Mouse (Mus musculus): ENCODE results near the gene Rnf220.

Rnf220 gene

DNA sequence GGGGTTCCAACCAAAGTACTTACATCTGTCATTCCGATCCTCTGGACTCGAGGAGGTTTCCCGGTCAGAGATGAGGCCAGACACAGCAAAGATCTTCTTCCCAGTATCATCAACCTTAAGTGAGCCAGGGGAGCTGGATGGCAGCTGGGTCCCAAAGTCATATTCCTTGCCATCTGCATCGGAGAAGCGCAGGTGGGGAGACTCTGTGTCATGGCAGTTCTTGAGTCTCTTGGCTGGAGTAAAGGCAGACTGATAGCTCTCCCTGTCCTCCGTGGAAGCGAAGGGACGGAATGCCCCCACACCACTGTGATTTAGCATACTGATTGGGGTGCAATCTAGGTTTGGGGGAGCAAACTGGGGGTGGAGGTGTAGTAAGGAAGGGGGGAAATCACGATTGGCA lies 7.3 kb downstream of the Rnf220 start:
- no peak for DNase-seq (ENCODE audit: low spot score)

DNA sequence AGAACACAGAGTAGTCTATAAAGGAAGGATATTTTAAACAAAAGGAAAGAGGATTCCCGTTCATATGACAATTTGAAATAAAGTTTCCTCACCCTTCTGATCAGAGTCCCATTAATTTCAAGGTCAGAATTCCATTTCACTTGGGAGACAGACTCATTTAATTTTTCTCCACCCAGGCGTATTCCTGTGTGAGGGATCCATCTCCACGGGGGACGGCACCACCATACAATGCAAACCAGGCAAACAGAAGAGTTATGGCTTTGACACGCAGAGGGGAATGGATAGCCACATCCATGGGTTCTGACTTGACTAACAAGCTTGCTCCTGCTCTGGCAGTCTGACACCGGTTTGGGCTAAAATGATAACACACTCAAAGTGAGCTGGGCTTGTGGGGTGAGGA lies 9.4 kb downstream of the Rnf220 start:
- DNase-seq (ENCODE audit: low spot score), result no peak

GRCm38 (mm10) chr4:117486188-117486587 lies 10.7 kb downstream of the Rnf220 start:
- DNase-seq (ENCODE audit: low spot score), result no peak

- no peak for DNase-seq (ENCODE audit: low spot score)
Observed at GRCm38 (mm10) chr4:117485045-117485780, 11.6 kb downstream of the Rnf220 start.

DNA sequence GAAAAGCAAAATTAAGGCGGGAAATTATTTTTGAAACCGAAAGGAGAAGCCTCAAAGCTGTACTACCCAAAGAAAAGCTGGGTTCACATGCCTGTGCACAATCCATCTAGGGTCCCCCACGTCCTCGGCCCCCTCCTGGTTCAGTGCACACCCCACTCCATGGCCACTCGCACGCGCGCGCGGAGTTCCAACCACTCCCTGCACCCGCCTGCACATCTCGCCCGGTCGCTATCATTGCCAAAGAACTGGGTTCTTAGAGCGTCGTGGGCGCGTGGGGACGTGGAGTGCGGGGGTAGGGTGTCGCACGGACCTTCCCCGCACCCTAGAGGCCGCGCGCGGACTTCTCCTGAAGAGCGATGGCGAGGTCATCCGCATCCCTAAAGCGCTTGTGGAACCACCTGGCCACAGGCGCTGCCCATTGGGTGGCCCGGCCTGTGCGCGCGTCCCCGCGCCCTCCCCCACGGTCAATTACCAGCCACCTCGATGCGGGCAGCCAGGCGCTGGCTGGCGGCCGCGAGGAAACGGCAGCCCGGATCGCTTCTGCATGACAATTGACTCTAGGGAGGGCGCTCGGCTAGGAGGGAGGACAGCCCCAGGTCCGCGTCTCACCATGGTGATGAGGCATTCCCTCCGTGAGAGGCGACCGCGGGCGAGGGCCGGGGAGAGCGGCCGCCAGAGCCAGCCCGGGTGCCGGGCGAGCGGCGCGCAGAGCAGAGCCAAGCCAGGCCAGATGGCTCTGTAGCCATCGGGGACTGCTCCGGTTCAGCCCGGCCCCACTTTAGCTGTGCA lies 12.4 kb downstream of the Rnf220 start:
- peak; percentile 43 for DNase-seq (ENCODE audit: low spot score)

DNA sequence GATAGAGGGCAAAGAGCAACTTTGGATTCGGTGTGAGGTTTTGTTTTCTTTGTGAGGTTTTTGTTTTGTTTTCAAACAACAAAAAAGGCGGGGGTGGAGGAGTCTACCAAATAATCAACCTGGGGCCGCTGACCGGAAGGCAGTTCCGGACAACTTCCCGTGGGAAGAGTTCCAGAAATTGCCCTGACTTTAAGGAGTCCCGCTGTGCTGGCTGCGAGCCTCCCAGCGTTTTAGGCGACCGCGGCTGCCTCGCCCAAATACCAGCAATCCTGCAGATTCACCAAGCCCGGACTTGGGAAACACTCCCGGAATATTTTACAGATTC lies 13.0 kb downstream of the Rnf220 start:
- DNase-seq (ENCODE audit: low spot score), result peak; percentile 18

DNA sequence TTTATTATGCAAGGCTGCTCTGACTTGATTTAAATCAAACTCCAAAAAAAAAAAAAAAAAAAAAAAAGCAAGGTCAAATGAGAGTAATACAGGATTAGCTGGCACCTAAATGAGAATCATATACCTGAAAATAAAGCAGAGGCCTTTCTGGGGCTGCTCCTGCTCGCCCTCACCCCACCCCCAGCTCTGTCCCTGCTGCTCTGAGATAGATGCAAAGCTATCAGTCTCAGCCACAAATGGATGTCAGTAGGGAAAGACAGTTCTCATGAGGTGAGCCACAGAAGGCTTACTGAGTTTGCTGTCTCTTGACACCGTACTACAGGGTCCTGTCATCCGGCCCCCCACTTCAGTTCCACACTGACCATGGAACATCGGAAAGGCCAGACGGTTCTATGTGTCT lies 14.7 kb downstream of the Rnf220 start:
- no peak for DNase-seq (ENCODE audit: low spot score)

DNA sequence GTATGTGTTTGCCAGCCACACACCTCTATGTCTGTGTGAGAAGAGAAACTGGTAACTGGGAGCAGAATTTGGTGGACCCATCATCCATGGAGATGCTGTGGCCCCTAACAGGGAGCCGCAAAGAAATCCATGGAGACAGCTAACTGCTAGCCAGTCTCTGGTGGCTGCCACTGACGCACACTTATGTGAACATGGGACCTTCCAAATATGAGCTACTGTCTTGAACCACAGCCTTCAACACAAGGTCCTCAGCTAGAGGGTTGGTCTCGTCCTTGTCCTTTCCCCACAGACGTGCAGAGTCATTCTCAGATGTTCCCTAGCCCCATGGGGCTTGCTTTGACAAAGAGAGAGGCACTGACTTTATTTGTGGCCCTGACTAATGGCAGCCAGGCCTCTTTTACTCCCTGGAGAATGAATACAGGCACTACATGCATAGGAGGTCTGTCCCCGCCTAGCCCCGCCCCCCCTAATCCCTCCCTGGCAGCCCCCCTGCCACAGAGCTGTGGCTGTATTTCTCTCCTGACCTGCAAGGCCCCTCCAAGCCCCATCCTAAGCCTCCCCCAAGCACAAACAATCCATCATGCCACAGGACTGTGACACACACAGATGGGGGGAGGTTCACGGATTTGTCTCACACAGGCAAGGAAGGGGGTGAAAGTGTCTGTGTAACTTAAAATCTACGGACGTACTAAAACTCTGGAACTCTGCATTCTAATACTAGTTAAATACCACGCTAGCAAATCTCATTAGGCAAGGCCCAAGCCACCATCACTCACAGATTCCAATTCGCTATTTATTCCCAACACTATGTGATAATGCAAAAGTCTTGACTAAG lies 16.0 kb downstream of the Rnf220 start:
- peak; percentile 40 for DNase-seq (ENCODE audit: low spot score)

DNA sequence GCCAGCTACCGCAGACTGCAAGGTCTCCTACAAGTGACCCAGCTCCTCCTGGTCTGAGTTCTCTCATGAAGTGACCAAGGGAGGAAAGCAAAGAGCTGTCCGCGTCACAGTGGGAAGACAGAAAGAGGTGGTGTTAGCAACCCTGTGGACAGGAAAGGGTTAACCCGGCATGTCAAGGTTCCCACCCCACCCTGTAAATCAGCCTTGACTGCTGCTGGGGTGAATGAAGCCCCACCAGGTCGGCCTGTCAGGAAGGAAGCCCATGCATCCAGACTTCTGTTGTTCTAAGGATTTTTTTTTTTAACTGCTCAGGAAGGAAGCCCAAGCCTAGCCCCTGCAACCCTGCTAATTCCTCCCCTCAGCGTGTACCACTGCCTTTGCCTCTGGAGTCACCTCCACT lies 16.9 kb downstream of the Rnf220 start:
- peak; percentile 36 for DNase-seq (ENCODE audit: low spot score)

GRCm38 (mm10) chr4:117478101-117478673 lies 18.7 kb downstream of the Rnf220 start:
- no peak for DNase-seq (ENCODE audit: low spot score)

DNA sequence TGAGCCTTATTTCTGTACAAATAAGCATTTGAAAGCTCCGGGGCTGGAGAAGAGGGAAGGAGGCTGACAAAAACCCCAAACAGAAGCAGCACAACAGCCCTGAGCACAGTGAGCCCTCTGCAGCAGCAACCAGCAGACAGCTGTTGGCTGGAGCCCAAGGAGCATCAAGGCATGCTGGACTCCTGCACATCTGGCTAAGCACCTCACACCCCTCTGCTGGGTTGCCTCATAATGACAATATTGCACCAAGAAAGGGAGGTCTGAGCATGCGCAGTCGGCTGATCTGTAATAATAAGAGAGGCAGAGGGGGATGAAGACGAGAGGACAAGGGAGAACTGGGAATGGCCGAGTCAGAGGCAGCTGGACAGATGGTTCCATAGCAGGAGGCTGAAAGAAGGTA lies 19.5 kb downstream of the Rnf220 start:
- DNase-seq (ENCODE audit: low spot score), result no peak

DNA sequence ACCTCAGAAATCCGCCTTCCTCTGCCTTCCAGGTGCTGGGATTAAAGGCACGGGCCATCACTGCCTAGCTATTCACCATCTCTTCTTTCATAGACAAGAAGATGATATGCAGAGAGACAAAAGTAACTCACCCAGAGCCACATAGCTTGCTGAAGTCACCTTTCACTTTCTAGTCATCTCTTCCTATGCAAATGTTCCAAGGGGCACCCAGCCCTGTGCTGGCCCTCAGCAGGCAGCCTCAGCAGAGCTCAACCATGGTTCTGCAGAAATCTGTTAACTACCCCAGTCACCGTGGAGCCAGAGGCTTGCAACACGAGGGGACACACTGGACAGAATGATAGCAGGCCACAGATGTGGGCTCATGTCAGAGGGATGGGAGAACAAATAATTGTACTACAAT lies 20.1 kb downstream of the Rnf220 start:
- DNase-seq (ENCODE audit: low spot score), result no peak

DNA sequence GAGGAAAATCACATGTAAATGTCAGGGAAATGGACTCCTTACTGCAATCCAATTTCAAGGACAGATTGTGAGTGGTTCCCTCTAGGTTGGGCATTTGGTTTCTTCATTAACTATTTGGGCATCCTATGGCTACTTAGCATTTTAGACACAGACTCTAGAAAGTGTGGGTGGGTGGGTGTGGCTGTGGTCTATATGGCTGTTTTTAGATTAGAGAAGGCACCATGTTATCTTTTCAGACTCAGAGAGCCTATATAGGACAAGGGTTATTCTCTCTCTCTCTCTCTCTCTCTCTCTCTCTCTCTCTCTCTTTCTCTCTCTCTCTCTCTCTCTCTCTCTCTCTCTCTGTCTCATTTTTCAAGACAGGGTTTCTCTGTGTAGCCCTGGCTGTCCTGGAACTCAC lies 20.5 kb downstream of the Rnf220 start:
- DNase-seq (ENCODE audit: low spot score), result no peak

- DNase-seq (ENCODE audit: low spot score), result no peak
Observed at GRCm38 (mm10) chr4:117473985-117474354, 22.9 kb downstream of the Rnf220 start.

- no peak for DNase-seq (ENCODE audit: low spot score)
Observed at GRCm38 (mm10) chr4:117473291-117473984, 23.4 kb downstream of the Rnf220 start.

DNA sequence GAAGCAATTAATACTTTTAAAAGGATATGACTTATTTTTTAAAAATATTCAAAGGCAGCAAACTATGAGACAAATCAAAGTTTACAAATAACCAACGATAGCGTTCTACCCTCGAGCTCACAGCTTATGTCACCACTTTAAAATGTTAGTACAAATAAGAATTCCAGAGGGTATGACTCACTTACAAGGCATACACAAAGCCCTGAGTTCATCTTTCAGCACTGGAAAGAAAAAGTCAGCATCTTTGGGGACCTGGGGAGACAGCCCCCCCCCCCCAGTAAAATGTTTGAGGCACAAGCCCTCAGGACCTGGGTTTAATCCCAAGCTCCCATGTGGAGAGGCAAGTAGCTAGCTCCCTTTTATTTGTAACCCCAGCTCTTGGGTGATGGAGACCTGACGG lies 27.4 kb downstream of the Rnf220 start:
- no peak for DNase-seq (ENCODE audit: low spot score)

- DNase-seq (ENCODE audit: low spot score), result no peak
Observed at GRCm38 (mm10) chr4:117467936-117468335, 28.9 kb downstream of the Rnf220 start.

DNA sequence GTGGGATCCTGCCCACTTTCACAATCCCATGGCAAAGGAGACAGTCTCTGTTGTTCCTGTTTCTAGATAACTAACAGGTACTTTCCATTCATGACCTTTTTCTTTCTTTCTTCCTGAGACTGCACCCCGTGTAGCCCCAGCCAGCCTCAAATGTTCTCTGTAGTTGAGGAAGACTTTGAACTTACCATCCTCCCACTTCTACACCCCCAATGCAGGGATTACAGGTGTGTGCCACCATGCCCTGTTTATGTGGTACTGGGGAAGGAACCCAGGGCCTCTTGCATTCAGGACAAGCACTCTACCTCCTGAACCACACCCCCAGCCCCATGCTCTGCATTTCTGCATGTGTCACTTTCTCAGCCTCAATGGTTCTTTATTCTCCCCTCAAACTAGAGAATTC lies 47.7 kb downstream of the Rnf220 start:
- no peak for DNase-seq (ENCODE audit: low spot score)

DNA sequence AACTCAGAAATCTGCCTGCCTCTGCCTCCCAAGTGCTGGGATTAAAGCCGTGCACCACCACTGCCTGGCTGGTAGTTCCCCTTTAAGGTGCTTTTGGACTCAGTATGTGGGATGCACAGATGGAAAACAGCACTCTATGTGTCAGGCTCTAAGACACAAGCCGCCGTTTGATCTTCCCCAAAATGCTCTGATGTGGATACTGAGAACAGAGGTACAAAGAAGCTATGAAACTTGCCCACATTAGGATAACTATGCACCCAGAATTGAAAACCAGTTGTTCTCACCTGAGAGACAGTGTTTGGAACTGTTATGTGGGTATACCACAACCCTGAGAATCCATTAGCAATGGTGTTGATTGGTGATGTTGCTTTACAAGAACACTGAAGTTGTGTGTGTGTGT lies 48.9 kb downstream of the Rnf220 start:
- DNase-seq (ENCODE audit: low spot score), result no peak

GRCm38 (mm10) chr4:117445516-117446207 lies 51.2 kb downstream of the Rnf220 start:
- DNase-seq (ENCODE audit: low spot score), result no peak

- no peak for DNase-seq (ENCODE audit: low spot score)
Observed at GRCm38 (mm10) chr4:117438919-117439318, 57.9 kb downstream of the Rnf220 start.
